Mouse (Mus musculus): Measurements from ENCODE around the gene Sox5. TPM values are rescaled to one million over a fixed set of nuclear protein-coding genes. Genes with fewer than 3 reads are reported as not detected.

Sox5 gene
- total RNA-seq, 1 experiment from 2014 or later = 1.2 TPM

- 0 out of 2 replicates have a peak, but pooled peaks have one; percentile 8 for ATAC-seq (replicated peaks; ENCODE audit: low read depth, poor library complexity, severe bottlenecking)
Observed at GRCm38 (mm10) chr6:144457500-144457899, 324.3 kb downstream of the Sox5 start.

GRCm38 (mm10) chr6:144454291-144455276 lies 327.2 kb downstream of the Sox5 start:
- ATAC-seq (replicated peaks; ENCODE audit: low read depth, poor library complexity, severe bottlenecking) = no peak

- ATAC-seq (replicated peaks; ENCODE audit: low read depth, poor library complexity, severe bottlenecking) = no peak
Observed at GRCm38 (mm10) chr6:144453605-144454004, 328.2 kb downstream of the Sox5 start.

DNA sequence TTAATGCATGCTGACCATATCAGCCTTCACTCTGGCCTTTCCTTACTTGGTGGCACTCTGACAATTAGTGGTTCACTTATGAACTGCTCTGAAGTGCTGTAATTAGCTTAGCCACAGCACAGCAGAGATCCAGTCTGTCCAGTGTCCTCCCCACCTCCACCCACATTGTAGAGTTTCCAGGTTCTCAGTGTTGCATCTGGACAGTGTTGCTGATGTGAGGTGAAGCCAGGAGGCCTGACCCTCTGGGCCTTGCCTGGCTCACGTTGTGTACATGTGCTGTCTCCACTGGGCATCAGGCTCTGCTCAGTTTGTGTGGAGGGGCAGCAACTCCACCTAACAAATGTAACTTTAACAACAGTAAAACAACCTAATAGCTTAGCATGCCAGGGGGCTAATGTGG lies 328.6 kb downstream of the Sox5 start:
- ATAC-seq (replicated peaks; ENCODE audit: low read depth, poor library complexity, severe bottlenecking) = no peak

- ATAC-seq (replicated peaks; ENCODE audit: low read depth, poor library complexity, severe bottlenecking) = no peak
Observed at GRCm38 (mm10) chr6:144452200-144452977, 329.4 kb downstream of the Sox5 start.

GRCm38 (mm10) chr6:144451631-144452030 lies 330.1 kb downstream of the Sox5 start:
- ATAC-seq (replicated peaks; ENCODE audit: low read depth, poor library complexity, severe bottlenecking) = no peak

DNA sequence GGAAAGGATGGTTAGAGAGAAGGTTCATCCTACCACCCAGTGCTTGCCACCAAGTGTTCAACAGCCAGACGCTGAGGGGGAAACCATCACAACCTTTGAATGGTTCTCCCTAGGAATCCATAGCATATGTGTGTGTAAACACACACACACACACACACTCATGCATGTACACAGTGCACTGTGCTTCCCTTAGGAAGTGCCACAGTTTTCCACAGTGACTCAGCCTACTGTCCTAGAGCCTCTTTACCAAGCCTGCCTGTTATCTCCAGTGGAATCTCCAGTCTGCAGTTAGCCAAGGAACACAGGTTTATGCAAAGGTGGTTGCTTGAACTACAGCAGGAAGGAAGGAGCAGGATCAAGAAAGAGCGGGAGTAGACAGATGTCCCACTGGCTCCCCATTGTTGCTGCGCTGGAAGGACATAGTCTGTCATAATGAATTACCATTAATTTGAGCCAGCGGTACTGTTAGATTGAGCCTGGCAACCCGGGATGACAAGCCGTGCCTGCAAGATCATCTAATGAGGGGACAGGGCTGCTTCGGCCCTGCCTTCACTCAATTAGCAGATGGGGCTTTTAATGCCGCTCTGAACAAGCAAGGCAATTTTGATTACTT lies 335.9 kb downstream of the Sox5 start:
- ATAC-seq (replicated peaks; ENCODE audit: low read depth, poor library complexity, severe bottlenecking) = no peak

GRCm38 (mm10) chr6:144444367-144444766 lies 337.4 kb downstream of the Sox5 start:
- 0 out of 2 replicates have a peak, but pooled peaks have one; percentile 47 for ATAC-seq (replicated peaks; ENCODE audit: low read depth, poor library complexity, severe bottlenecking)

DNA sequence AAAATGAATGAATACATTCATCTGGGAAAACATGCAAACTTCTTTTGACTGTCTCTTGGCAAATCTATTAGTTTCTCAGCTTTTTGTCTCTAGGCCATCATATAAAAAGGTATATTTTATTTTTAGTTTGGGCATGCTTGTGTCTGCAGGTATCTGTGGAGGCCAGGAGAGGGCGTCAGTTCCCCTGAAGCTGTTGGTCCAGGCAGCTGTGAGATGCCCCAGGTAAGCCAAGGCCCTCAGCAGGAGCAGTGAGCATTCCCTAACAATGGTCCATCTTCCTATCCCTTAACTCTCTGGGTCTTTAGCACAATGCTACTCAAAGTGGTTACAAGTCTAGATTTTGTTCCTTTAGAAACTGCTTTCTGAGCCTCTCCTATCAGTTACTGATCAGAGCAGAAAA lies 338.1 kb downstream of the Sox5 start:
- no peak for ATAC-seq (replicated peaks; ENCODE audit: low read depth, poor library complexity, severe bottlenecking)

GRCm38 (mm10) chr6:144429276-144429675 lies 352.5 kb downstream of the Sox5 start:
- no peak for ATAC-seq (replicated peaks; ENCODE audit: low read depth, poor library complexity, severe bottlenecking)

GRCm38 (mm10) chr6:144408030-144408429 lies 373.7 kb downstream of the Sox5 start:
- no peak for ATAC-seq (replicated peaks; ENCODE audit: low read depth, poor library complexity, severe bottlenecking)

DNA sequence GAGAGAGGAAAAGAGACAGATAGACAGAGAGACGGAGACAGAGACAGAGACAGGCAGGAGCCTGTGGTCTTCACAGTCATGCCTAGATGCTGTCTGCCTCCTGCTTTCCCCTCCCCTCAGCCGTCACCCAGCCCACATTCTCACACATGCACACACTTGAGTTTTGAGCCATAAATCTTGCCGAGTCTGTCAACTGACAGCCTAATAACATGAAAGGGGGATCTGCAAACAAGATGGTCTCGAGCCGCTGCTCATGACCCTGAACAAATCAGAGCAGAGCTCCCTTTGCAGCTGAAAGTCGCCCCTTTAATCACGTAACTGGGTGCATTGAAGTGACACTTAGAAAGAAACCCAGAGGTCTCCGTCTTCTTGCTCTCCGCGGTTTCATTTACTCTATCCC lies 383.7 kb downstream of the Sox5 start:
- ATAC-seq (replicated peaks; ENCODE audit: low read depth, poor library complexity, severe bottlenecking) = no peak

DNA sequence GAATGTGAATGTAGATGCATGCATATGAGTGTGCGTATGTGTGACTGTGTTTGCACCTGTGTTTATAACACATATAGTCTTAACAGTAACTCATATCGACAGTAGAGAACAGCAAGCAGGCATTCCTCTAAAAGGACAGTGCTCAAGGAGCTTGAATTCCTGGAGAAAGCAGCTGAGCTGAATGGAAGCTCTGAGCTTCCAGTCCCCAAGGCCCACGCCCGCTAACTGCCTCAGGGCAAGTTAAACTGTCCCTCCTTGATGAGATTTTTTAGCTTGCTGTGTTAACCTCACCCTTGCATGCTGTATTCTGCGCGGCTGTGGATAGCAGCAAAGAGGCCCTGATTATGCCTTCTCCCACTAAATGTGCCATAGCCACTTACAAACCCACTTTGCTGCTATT lies 388.6 kb downstream of the Sox5 start:
- no peak for ATAC-seq (replicated peaks; ENCODE audit: low read depth, poor library complexity, severe bottlenecking)

- no peak for ATAC-seq (replicated peaks; ENCODE audit: low read depth, poor library complexity, severe bottlenecking)
Observed at GRCm38 (mm10) chr6:144389333-144390054, 392.3 kb downstream of the Sox5 start.

DNA sequence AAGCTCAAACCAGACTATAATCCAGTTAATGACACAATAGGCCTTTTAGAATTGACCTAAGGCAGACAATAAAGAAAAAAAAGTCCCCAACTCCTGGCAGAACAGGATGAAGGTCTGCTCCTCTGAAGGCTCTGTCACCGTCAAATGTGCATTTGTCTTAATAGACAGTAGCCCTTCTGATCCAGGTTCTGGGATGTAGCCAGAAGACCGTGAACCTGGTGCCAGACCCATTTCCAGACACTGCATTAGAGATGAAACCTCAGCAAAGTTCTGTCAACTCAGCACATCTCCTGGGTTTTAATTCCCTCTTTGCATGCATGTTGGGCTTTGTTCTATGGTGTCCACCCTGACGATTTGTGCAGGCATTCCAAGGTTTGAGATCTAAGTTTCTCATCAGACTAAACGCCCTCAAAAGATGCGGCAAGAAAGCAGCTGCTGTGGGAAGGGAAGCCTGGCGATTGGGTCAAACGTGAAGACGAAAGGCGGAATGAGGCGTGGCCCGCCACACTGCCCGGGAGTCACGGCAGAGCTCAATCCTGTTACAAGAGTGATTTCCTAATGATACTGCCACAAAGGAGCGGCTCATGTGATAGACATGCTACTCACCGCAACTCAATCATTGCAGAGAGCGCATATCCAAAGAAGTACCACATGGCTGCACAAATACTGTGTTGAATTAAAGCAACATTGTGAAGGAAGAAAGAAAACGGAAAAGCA lies 394.1 kb downstream of the Sox5 start:
- no peak for ATAC-seq (replicated peaks; ENCODE audit: low read depth, poor library complexity, severe bottlenecking)

DNA sequence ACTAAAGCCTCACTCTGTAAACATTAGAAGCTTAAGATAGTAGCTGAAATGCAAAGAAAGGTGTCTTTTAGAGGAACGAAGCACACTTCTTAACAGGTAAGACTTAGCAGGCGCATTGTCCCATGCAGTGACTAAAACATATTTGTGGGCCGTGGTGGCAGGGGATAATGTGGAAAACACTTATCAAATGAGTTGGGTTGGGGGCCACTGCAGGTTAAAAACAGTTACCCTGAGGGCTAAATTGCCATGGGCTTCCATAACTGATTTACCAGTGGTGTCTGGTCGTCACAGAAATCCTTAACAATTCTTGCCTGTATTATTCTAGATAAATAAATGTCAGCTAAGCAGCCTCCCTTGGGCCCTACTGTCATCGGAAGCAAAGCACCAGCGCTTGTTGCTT lies 401.1 kb downstream of the Sox5 start:
- ATAC-seq (replicated peaks; ENCODE audit: low read depth, poor library complexity, severe bottlenecking) = no peak

DNA sequence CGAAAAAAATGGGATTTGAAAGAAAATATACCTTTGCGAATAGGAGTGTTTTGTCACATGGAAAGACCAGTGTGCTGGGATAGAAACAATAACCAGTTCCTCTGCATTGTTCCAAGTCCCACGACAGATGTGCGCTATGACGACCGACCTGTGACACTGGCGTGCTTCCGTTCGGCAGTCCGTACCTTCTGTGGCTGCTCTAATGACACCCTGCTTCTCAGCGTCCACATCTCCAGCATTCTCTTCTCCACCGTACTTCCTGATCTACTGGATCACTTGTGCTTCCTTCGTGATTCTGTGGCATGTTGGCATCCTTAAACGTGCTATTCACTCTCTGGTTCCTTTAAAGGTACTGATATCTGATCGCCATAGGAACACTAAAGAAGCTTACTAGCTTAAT lies 401.6 kb downstream of the Sox5 start:
- ATAC-seq (replicated peaks; ENCODE audit: low read depth, poor library complexity, severe bottlenecking) = no peak

GRCm38 (mm10) chr6:144374810-144375209 lies 407.0 kb downstream of the Sox5 start:
- ATAC-seq (replicated peaks; ENCODE audit: low read depth, poor library complexity, severe bottlenecking) = no peak

GRCm38 (mm10) chr6:144370699-144371098 lies 411.1 kb downstream of the Sox5 start:
- ATAC-seq (replicated peaks; ENCODE audit: low read depth, poor library complexity, severe bottlenecking) = peak; percentile 58; the same call in 1 of the 2 replicates

Data from common myeloid progenitor, adult 5-6 weeks (primary cell).